Mouse (Mus musculus): ENCODE results near the gene Celf2.

GRCm38 (mm10) chr2:7115801-7116200, 393.6 kb downstream of the Celf2 start:
- TF ChIP-seq CTCF (IDR thresholded peaks at IDR 0.05; ENCODE audit: extremely low read depth, insufficient read length, insufficient replicate concordance, low read depth, low read length) = no peak
- TF ChIP-seq POLR2A (IDR thresholded peaks at IDR 0.05; ENCODE audit: low read depth, low read length) = no peak
